Mouse (Mus musculus) stomach, embryonic 16.5 days (tissue): ENCODE data around the gene Vgf. TPM values are rescaled to one million over a fixed set of nuclear protein-coding genes. Genes with fewer than 3 reads are reported as not detected.
A peak's percentile ranks its signal among the peaks of the same experiment; 100 is the strongest.

Experiments used
- ATAC-seq: fragments of 200-750 bp; cut with Nextera tagmentation; 2 replicates; pipeline ENCODE4 v1.8.0; 2017; ENCODE audit warnings: moderate number of reproducible peaks, moderate TSS enrichment; ENCODE audit not compliant: insufficient read depth, low FRiP score
- H3K27ac ChIP-seq: fragments of 300-500 bp; sonication (generic); 2 replicates; pipeline ENCODE4 v1.5.1; 2014; ENCODE audit warnings: low read length
- H3K27me3 ChIP-seq: fragments of 300-500 bp; sonication (generic); 2 replicates; pipeline ENCODE4 v1.6.1; 2014; ENCODE audit warnings: low read length, control low read depth, mixed read lengths; ENCODE audit not compliant: control insufficient read depth, insufficient read depth
- H3K36me3 ChIP-seq: fragments of 300-500 bp; sonication (generic); 2 replicates; pipeline ENCODE4 v1.6.1; 2014; ENCODE audit warnings: low read length; ENCODE audit not compliant: control insufficient read depth, insufficient read depth
- H3K4me1 ChIP-seq: fragments of 300-500 bp; sonication (generic); 2 replicates; pipeline ENCODE4 v1.6.1; 2014; ENCODE audit warnings: low read length, control low read depth, mixed read lengths; ENCODE audit not compliant: control insufficient read depth, insufficient read depth
- H3K4me2 ChIP-seq: fragments of 300-500 bp; sonication (generic); 2 replicates; pipeline ENCODE4 v1.6.1; 2014; ENCODE audit warnings: low read depth, low read length, mixed read lengths
- H3K4me3 ChIP-seq: fragments of 300-500 bp; sonication (generic); replicated peaks from 2 replicates; pipeline ENCODE4 v1.5.1; 2014; ENCODE audit warnings: mild to moderate bottlenecking, low read length
- H3K9ac ChIP-seq: fragments of 300-500 bp; sonication (generic); 2 replicates; pipeline ENCODE4 v1.6.1; 2014; ENCODE audit warnings: low read length
- H3K9me3 ChIP-seq: fragments of 300-500 bp; sonication (generic); replicated peaks from 2 replicates; pipeline ENCODE4 v1.6.1; 2016; ENCODE audit warnings: low read length, control low read depth; ENCODE audit not compliant: control insufficient read depth
- WGBS: fragments of 180-500 bp; shearing (Covaris S2); extraction: QIAGEN DNeasy Blood & Tissue Kit; methylation state at CpG from one replicate; pipeline ENCODE4 v1.1.7; 2014; 5-methylcytosine and 5-hydroxymethylcytosine counted together
- polyA plus RNA-seq: library from polyadenylated mRNA; unstranded; fragments of >200 nt; fragmentation: Nextera tagmentation; extraction: Ambion mirVana; gene quantifications from 2 replicates; pipeline ENCODE4 v1.2.1, GENCODE M21; 2015

Vgf gene
- polyA plus RNA-seq, 1 experiment from 2014 or later = 0.39 TPM

DNA sequence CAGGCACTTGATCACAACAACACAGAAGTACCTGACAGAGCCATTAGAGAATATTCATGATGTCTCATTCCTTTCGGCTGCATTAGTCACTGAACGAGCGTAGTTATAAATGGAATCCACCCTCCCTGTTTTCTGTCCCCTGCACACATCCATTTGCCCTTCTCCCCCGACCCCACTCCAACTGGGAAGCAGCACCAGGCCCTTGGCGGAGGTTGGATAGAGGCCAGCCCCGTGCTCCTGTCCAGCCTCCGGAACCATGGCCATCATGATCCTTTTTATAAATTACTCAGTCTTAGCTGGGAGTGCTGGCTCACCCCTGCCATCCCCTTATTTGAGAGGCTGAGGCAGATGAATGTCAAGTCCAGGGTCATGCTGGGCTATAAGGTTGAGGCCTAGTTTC is 28.1 kb downstream of the Vgf start:
- H3K9me3 ChIP-seq = no peaks in the 10 kb centered on the region
- no peak overlapping the region for H3K27ac ChIP-seq
- H3K9ac ChIP-seq = no peak overlapping the region
- WGBS = 79% methylated on average over 7 of the region's 7 CpGs
- H3K36me3 ChIP-seq = no peaks in the 10 kb centered on the region
- H3K27me3 ChIP-seq = peaks cover 3% of the 10 kb centered on the region; the same call in 1 of the 2 replicates
- H3K4me1 ChIP-seq = no peaks in the 10 kb centered on the region
- H3K4me2 ChIP-seq = no peak overlapping the region
- no peak for ATAC-seq
- H3K4me3 ChIP-seq = no peak overlapping the region

DNA sequence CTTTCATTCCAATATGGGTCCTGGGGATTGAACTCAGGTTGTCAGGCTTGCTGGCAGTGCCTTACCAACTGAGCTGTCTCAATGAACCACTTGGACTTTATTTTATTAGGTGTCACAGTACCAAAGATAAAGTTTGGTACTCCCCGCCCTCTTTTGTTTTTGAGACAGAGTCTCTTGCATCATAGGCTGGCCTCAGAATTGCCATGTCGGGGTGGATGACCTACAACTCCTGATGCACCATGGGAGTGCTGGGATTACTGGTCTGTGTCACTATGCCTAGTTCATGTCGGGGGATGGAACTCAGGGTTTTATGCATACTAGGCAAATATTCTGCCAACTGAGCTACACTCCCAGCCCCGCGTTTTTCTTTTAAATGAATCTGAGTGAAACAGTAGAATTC is 28.7 kb downstream of the Vgf start:
- no peaks in the 10 kb centered on the region for H3K4me1 ChIP-seq
- no peak overlapping the region for H3K4me2 ChIP-seq
- H3K27me3 ChIP-seq = peaks cover under 1% of the 10 kb centered on the region; the same call in 1 of the 2 replicates
- no peak overlapping the region for H3K27ac ChIP-seq
- no peak overlapping the region for H3K4me3 ChIP-seq
- H3K36me3 ChIP-seq = no peaks in the 10 kb centered on the region
- H3K9ac ChIP-seq = no peak overlapping the region
- no peaks in the 10 kb centered on the region for H3K9me3 ChIP-seq
- 76% methylated on average over 5 of the region's 5 CpGs for WGBS
- no peak for ATAC-seq

DNA sequence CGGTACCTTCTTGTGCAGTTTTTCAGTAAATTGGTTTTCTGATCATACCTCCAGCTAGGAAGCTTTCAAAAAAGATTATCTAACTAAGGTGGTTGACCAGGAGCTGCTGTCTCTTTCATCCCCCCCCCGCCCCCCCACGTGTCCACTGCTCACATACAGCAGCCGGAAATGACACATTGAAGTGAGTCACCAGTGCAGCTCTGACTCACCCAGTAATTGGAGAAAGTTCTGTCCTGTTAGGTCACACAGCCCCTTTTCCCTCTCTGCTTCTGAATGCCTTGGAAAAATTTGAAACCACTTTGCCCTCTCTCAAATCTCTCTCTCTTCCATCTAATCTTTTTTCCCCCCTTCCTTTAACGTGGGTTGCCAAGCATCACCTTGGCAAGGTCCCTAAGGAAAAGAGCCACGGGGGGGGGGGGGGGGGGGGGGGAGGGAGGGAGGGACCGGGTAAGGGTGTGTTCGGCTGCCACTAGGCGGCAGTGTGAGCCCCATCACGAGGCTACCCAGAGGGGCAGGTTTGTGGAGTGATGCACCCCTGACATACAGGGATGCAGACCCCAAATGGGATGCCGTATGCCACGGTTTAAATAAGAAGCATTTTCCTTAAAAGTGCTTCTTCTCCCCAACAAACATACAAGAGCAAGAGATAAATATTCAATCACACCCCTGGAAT is 35.8 kb downstream of the Vgf start:
- Histone ChIP-seq H3K4me2 (no peak overlapping the region), H3K4me1 (no peaks in the 10 kb centered on the region), H3K27ac (no peak overlapping the region), H3K36me3 (no peaks in the 10 kb centered on the region), H3K9ac (no peak overlapping the region), H3K4me3 (no peak overlapping the region), H3K27me3 (no peaks in the 10 kb centered on the region), H3K9me3 (no peaks in the 10 kb centered on the region)
- ATAC-seq = no peak
- 21% methylated on average over 11 of the region's 12 CpGs for WGBS

DNA sequence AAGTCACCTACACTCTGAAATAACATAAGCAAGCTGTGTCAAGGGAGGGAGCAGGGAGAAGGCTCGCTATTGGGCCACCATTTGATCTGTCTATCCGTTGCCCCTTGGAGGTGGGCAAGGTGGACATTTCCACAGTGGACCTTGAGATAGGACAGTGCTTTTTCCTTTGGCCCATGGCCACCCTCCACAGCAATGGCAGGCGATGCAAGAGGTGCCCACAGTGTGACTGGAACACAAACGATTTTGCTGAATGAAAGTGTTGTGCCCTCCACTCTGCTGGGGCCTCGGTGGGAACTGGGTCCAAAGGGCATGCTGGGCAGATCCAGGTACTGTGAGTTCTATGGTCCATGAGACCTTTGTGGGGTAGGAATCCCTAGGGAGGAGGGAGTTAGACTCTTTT is 36.4 kb downstream of the Vgf start:
- Histone ChIP-seq H3K9ac (no peak overlapping the region), H3K9me3 (no peaks in the 10 kb centered on the region), H3K4me3 (no peak overlapping the region), H3K4me1 (no peaks in the 10 kb centered on the region), H3K27ac (no peak overlapping the region), H3K4me2 (no peak overlapping the region), H3K27me3 (no peaks in the 10 kb centered on the region), H3K36me3 (no peaks in the 10 kb centered on the region)
- WGBS = 78% methylated on average over 5 of the region's 5 CpGs
- ATAC-seq = no peak

DNA sequence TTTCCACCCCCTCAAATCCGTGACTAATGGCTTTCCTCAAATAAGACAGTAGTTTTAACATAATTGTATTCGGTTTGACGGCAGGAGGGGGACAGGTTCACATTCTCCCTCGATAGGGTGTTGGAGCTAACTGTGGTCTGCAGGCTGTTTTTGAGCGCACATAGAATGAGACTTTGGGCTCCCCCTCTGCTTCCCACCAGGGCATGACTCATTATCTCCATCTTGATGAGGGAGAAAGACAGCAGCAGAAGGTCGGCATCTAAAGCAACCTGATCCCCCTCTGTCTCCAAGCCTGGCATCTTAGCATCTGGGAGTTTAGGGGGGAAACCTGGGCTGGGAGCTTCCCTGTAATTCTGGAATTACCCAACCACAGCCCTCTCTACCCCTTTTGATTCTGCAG is 39.3 kb downstream of the Vgf start:
- 61% methylated on average over 6 of the region's 6 CpGs for WGBS
- Histone ChIP-seq H3K9ac (no peak overlapping the region), H3K4me3 (no peak overlapping the region), H3K9me3 (no peaks in the 10 kb centered on the region), H3K27ac (no peak overlapping the region), H3K4me1 (no peaks in the 10 kb centered on the region), H3K4me2 (no peak overlapping the region), H3K36me3 (no peaks in the 10 kb centered on the region), H3K27me3 (no peaks in the 10 kb centered on the region)
- ATAC-seq = no peak

DNA sequence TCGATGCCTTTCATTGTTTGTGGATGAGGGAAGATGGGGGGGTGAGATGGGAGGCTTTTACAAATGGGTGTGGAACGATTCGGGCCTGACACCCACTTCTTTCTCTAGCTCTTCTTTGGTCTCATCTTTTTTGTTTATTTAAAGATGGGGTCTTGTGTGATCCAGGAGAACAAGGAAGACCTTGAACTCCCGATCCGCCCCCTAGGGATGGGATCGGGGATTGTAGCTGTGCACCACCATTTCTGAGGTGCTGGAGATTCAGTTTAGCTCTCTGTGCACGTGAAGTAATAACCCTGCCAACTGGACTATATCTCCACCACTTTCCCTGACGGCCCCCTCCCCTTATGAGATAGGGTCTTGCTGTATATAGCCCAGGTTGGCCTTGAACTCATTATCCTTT is 39.7 kb downstream of the Vgf start:
- Histone ChIP-seq H3K4me2 (no peak overlapping the region), H3K4me1 (no peaks in the 10 kb centered on the region), H3K4me3 (no peak overlapping the region), H3K9me3 (no peaks in the 10 kb centered on the region), H3K9ac (no peak overlapping the region), H3K27me3 (no peaks in the 10 kb centered on the region), H3K27ac (no peak overlapping the region), H3K36me3 (no peaks in the 10 kb centered on the region)
- 68% methylated on average over 8 of the region's 8 CpGs for WGBS
- no peak for ATAC-seq

DNA sequence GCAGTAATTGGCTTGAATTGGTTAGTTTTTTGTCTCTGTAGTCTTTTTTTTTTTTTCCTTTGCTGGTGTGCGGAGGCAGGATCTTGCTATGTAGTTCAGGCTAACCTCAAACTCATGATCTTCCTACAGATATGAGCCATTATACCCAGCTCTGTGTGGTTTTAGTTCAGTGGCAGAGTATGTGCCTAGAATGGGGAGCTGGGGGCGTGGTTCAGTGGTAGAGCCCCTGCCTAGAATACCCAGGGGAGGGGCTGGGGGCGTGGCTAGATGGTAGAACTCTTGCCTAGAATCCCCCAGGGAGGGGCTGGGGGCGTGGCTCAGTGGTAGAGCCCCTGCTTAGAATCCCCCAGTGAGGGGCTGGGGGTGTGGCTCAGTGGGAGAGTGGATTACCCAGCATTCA is 42.5 kb downstream of the Vgf start:
- Histone ChIP-seq H3K4me2 (no peak overlapping the region), H3K4me3 (no peak overlapping the region), H3K27ac (no peak overlapping the region), H3K9me3 (no peaks in the 10 kb centered on the region), H3K36me3 (no peaks in the 10 kb centered on the region), H3K4me1 (peaks cover 12% of the 10 kb centered on the region; the same call in 1 of the 2 replicates), H3K9ac (no peak overlapping the region), H3K27me3 (no peaks in the 10 kb centered on the region)
- WGBS = 60% methylated on average over 4 of the region's 4 CpGs
- ATAC-seq = no peak

DNA sequence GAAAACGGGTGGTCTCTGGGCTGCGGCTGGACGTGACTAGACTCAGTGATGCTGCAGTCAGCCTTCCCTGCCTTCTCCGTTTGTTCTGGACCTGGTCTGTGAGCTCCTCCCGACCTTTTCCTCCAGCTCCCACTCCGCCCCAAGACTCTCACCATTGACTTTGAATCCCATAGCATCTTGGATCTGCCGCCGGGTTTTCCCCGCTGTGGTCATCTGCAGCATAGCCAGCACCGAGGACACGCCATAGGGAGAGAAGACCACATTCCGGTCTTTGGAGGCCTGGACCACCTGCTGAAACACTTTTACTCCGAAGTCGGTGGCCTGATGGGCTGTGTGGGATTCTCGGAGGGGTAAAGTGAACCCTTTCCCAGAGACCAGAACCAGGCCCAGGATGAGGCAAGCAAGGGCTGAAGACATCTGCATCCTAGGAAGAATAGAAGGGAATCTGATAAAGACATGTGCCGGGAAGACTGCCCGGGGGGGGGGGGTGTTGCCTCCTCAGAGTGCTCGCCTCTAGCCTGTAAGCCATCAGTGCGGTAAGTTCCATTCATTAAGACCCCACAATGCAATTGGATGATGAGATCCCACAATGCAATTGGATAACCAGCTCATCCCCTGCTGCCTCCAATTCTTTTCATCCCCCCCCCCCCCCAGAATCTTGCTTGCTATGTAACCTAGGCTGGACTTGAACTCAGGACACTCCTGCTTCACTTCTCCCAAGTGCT is 44.9 kb downstream of the Vgf start:
- no peak for ATAC-seq
- Histone ChIP-seq H3K9me3 (no peaks in the 10 kb centered on the region), H3K9ac (no peak overlapping the region; the same call in 1 of the 2 replicates), H3K4me3 (no peak overlapping the region), H3K4me1 (peaks cover 26% of the 10 kb centered on the region), H3K27me3 (no peaks in the 10 kb centered on the region), H3K36me3 (no peaks in the 10 kb centered on the region), H3K27ac (no peak overlapping the region), H3K4me2 (no peak overlapping the region)
- 83% methylated on average over 19 of the region's 19 CpGs for WGBS

DNA sequence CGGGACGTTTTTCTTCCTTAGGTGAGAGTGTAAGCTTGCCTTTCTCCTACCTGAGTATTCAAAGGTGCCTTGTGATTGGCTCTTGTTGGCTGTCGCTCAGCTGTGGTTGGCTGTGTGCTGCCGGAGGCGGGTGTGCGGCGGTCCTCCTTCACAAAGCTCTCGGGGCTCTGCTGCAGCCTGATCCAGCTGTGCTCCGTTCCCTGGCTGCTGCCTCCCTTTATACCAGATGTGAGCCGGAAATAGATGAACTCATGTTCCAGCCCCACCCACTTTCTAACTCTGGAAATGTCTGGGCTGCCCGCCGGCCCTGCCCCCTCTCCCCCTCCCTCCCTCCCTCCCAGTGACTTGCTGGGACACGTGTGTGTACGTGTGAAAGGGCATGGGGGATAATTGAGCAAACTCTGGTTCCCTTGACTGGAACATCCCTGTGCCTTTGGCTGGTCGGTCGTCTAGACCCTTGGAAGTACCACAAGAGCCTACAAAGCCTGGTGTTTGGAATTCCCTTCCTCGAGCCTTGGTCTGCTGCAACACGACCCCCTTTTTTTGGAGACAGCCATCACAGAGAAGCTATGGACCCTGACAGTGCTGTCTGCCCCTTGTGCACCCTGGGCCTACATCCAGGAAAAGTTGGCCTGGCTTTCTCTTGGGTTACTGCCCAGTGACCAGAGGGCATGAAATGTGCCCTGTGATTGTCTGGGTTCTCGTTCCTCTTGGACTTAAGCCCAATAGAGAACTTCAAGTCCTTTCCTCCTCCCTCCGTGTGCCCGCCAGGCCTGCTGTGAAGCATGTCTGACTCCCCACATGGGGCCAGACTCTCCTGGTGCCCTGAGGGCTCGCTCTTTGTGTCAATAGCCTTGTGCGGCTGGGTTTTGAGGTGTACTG is 46.1 kb downstream of the Vgf start, which contains the start of gene Serpine1:
Serpine1 (minus strand) TSS at position 190 of the 882 bp plus-strand sequence.
- peak within 1 kb of the TSS; percentile 17 for H3K4me3 ChIP-seq
- WGBS = 15% methylated on average over 23 of the region's 23 CpGs

More for the DNA sequence above, 46.1 kb downstream of the Vgf start, which contains the start of gene Serpine1:
- peak within 1 kb of the TSS; percentile 86 for H3K27ac ChIP-seq
- H3K4me2 ChIP-seq = peak within 1 kb of the TSS; percentile 44
- ATAC-seq = peak; percentile 91
- H3K9me3 ChIP-seq = no peaks in the 10 kb centered on the region
- peak within 1 kb of the TSS; percentile 37; the same call in 1 of the 2 replicates for H3K9ac ChIP-seq
- H3K27me3 ChIP-seq = no peaks in the 10 kb centered on the region
- peaks cover 31% of the 10 kb centered on the region for H3K4me1 ChIP-seq
- H3K36me3 ChIP-seq = no peaks in the 10 kb centered on the region
